Mouse (Mus musculus): Measurements from ENCODE around the gene Ints5. TPM values are rescaled to one million over a fixed set of nuclear protein-coding genes. Genes with fewer than 3 reads are reported as not detected.

Ints5 gene
- polyA plus RNA-seq, 1 experiment from 2014 or later: 47.3 TPM

- ATAC-seq (ENCODE audit: low FRiP score, low read depth): peak; percentile 51
- H3K9ac ChIP-seq: peak overlapping the region; percentile 96
- H3K4me3 ChIP-seq: peak overlapping the region; percentile 79
- no peaks in the 10 kb centered on the region for H3K27me3 ChIP-seq (replicated peaks)
- peak overlapping the region; percentile 23; the same call in 1 of the 2 replicates for H3K27ac ChIP-seq
- peaks cover 27% of the 10 kb centered on the region for H3K36me3 ChIP-seq
- WGBS: 64% methylated on average over 9 of the region's 9 CpGs
- peaks cover 9% of the 10 kb centered on the region for H3K4me1 ChIP-seq
- no peaks in the 10 kb centered on the region for H3K9me3 ChIP-seq
- H3K4me2 ChIP-seq (replicated peaks): peak overlapping the region; percentile 92
These were observed 22.0 kb upstream of the Ints5 start for GRCm38 (mm10) chr19:8870838-8871237.

GRCm38 (mm10) chr19:8871267-8872186 lies 21.3 kb upstream of the Ints5 start, which contains the start of gene Ubxn1:
Gene Ubxn1, plus strand, starts transcription at chr19:8871496.
- WGBS: under 1% methylated on average over 59 of the region's 59 CpGs
- Histone ChIP-seq H3K27me3 (replicated peaks) (no peaks in the 10 kb centered on the region), H3K4me3 (peak within 1 kb of the TSS; percentile 79), H3K9me3 (no peaks in the 10 kb centered on the region), H3K9ac (peak within 1 kb of the TSS; percentile 96), H3K4me2 (replicated peaks) (peak within 1 kb of the TSS; percentile 92), H3K4me1 (peaks cover 9% of the 10 kb centered on the region), H3K27ac (peak within 1 kb of the TSS; percentile 33; the same call in 1 of the 2 replicates), H3K36me3 (peaks cover 33% of the 10 kb centered on the region)
- peak; percentile 97 for ATAC-seq (ENCODE audit: low FRiP score, low read depth)

- 81% methylated on average over 10 of the region's 10 CpGs for WGBS
These were observed 20.5 kb upstream of the Ints5 start for GRCm38 (mm10) chr19:8872266-8872840.

GRCm38 (mm10) chr19:8875031-8875430 lies 17.8 kb upstream of the Ints5 start:
- no peak overlapping the region for H3K27ac ChIP-seq
- H3K36me3 ChIP-seq: peaks cover 39% of the 10 kb centered on the region

More at GRCm38 (mm10) chr19:8872266-8872840, 20.5 kb upstream of the Ints5 start:
- Histone ChIP-seq H3K4me1 (peaks cover 9% of the 10 kb centered on the region), H3K4me2 (replicated peaks) (peak overlapping the region; percentile 92), H3K9ac (peak overlapping the region; percentile 96), H3K27ac (0 out of 2 replicates have a peak overlapping the region, but pooled peaks have one; percentile 33), H3K9me3 (no peaks in the 10 kb centered on the region), H3K27me3 (replicated peaks) (no peaks in the 10 kb centered on the region), H3K36me3 (peaks cover 39% of the 10 kb centered on the region), H3K4me3 (peak overlapping the region; percentile 79)
- no peak for ATAC-seq (ENCODE audit: low FRiP score, low read depth)

GRCm38 (mm10) chr19:8880311-8881033 lies 12.3 kb upstream of the Ints5 start, which contains the start of gene Uqcc3:
Gene Uqcc3, minus strand, starts transcription at chr19:8880923.
- under 1% methylated on average over 42 of the region's 42 CpGs for WGBS
- peaks cover 16% of the 10 kb centered on the region for H3K36me3 ChIP-seq
- H3K4me2 ChIP-seq (replicated peaks): peak within 1 kb of the TSS; percentile 77
- peak; percentile 98 for ATAC-seq (ENCODE audit: low FRiP score, low read depth)
- H3K9ac ChIP-seq: peak within 1 kb of the TSS; percentile 86
- H3K4me3 ChIP-seq: peak within 1 kb of the TSS; percentile 64
- H3K9me3 ChIP-seq: no peaks in the 10 kb centered on the region
- H3K27me3 ChIP-seq (replicated peaks): no peaks in the 10 kb centered on the region
- H3K4me1 ChIP-seq: 0 out of 2 replicates have a peak, but pooled peaks cover 9% of the 10 kb centered on the region
- H3K27ac ChIP-seq: peak within 1 kb of the TSS; percentile 23; the same call in 1 of the 2 replicates

More at GRCm38 (mm10) chr19:8875031-8875430, 17.8 kb upstream of the Ints5 start:
- ATAC-seq (ENCODE audit: low FRiP score, low read depth): no peak
- no peaks in the 10 kb centered on the region for H3K9me3 ChIP-seq
- 94% methylated on average over 7 of the region's 7 CpGs for WGBS
- H3K4me1 ChIP-seq: peaks cover 15% of the 10 kb centered on the region
- H3K9ac ChIP-seq: no peak overlapping the region
- no peak overlapping the region for H3K4me3 ChIP-seq
- no peaks in the 10 kb centered on the region for H3K27me3 ChIP-seq (replicated peaks)
- no peak overlapping the region for H3K4me2 ChIP-seq (replicated peaks)

GRCm38 (mm10) chr19:8881034-8881392 lies 11.8 kb upstream of the Ints5 start:
- WGBS: 29% methylated on average over 3 of the region's 3 CpGs
- H3K4me3 ChIP-seq: peak overlapping the region; percentile 64
- H3K27ac ChIP-seq: no peak overlapping the region; the same call in 1 of the 2 replicates

GRCm38 (mm10) chr19:8883616-8884015 lies 9.2 kb upstream of the Ints5 start, which contains the start of the genes Lbhd1 and Gm49403:
Gene Lbhd1, plus strand, starts transcription at chr19:8883732.
Gene Gm49403, plus strand, starts transcription at chr19:8883930.
- WGBS: 73% methylated on average over 3 of the region's 3 CpGs
- H3K4me2 ChIP-seq (replicated peaks): no peak within 1 kb of the TSS

More at GRCm38 (mm10) chr19:8881034-8881392, 11.8 kb upstream of the Ints5 start:
- no peaks in the 10 kb centered on the region for H3K9me3 ChIP-seq
- H3K36me3 ChIP-seq: peaks cover 10% of the 10 kb centered on the region
- peak overlapping the region; percentile 77 for H3K4me2 ChIP-seq (replicated peaks)
- H3K4me1 ChIP-seq: 0 out of 2 replicates have a peak, but pooled peaks cover 9% of the 10 kb centered on the region
- ATAC-seq (ENCODE audit: low FRiP score, low read depth): no peak; the same call in 1 of the 2 replicates
- H3K9ac ChIP-seq: no peak overlapping the region
- H3K27me3 ChIP-seq (replicated peaks): no peaks in the 10 kb centered on the region

GRCm38 (mm10) chr19:8886916-8887584 lies 5.8 kb upstream of the Ints5 start:
- Histone ChIP-seq H3K4me2 (replicated peaks) (peak overlapping the region; percentile 79), H3K27ac (no peak overlapping the region), H3K9ac (no peak overlapping the region), H3K4me1 (peaks cover 12% of the 10 kb centered on the region), H3K27me3 (replicated peaks) (no peaks in the 10 kb centered on the region), H3K9me3 (no peaks in the 10 kb centered on the region), H3K36me3 (peaks cover 11% of the 10 kb centered on the region), H3K4me3 (no peak overlapping the region)
- ATAC-seq (ENCODE audit: low FRiP score, low read depth): no peak
- WGBS: 54% methylated on average over 1 of the region's 1 CpGs

More at GRCm38 (mm10) chr19:8883616-8884015, 9.2 kb upstream of the Ints5 start, which contains the start of the genes Lbhd1 and Gm49403:
- Histone ChIP-seq H3K9me3 (no peaks in the 10 kb centered on the region), H3K9ac (no peak within 1 kb of the TSS), H3K27me3 (replicated peaks) (no peaks in the 10 kb centered on the region), H3K4me1 (peaks cover 17% of the 10 kb centered on the region), H3K4me3 (no peak within 1 kb of the TSS), H3K36me3 (no peaks in the 10 kb centered on the region), H3K27ac (no peak within 1 kb of the TSS)
- no peak for ATAC-seq (ENCODE audit: low FRiP score, low read depth)

- Histone ChIP-seq H3K4me2 (replicated peaks) (peak overlapping the region; percentile 79), H3K4me3 (peak overlapping the region; percentile 57), H3K27me3 (replicated peaks) (no peaks in the 10 kb centered on the region), H3K9ac (peak overlapping the region; percentile 75), H3K4me1 (peaks cover 12% of the 10 kb centered on the region), H3K27ac (peak overlapping the region; percentile 12; the same call in 1 of the 2 replicates), H3K36me3 (peaks cover 11% of the 10 kb centered on the region), H3K9me3 (no peaks in the 10 kb centered on the region)
- WGBS: 13% methylated on average over 19 of the region's 19 CpGs
- ATAC-seq (ENCODE audit: low FRiP score, low read depth): no peak; the same call in 1 of the 2 replicates
These were observed 5.0 kb upstream of the Ints5 start for GRCm38 (mm10) chr19:8887585-8888463.
